Mouse (Mus musculus) gonadal fat pad, adult 2 months (tissue): Measurements from ENCODE around the gene Fam171a1. TPM values are rescaled to one million over a fixed set of nuclear protein-coding genes. Genes with fewer than 3 reads are reported as not detected.
"Not testable (repeated sequence)": the region's sequence is repeated elsewhere in the genome, so short reads cannot be mapped to it uniquely, and the experiment has no call there.

Experiments used
- DNase-seq: peaks from one replicate; pipeline ENCODE4 v3.0.0-alpha.2; 2012; ENCODE audit warnings: low read depth
- polyA plus RNA-seq: library from polyadenylated mRNA; depleted of rRNA; stranded (reverse); fragments of >200 nt; gene quantifications from 2 replicates; pipeline ENCODE4 v1.2.3, GENCODE M21; 2012

Fam171a1 gene
- polyA plus RNA-seq, 1 experiment = 22.1 TPM

GRCm38 (mm10) chr2:3171774-3172173 lies 57.8 kb downstream of the Fam171a1 start:
- no peak for DNase-seq

- no peak for DNase-seq
These were observed 58.6 kb downstream of the Fam171a1 start for GRCm38 (mm10) chr2:3172656-3173055.

GRCm38 (mm10) chr2:3174890-3175289 lies 60.9 kb downstream of the Fam171a1 start:
- no peak for DNase-seq

GRCm38 (mm10) chr2:3175988-3176387 lies 62.0 kb downstream of the Fam171a1 start:
- not testable (repeated sequence) for DNase-seq

- DNase-seq = no peak
These were observed 62.7 kb downstream of the Fam171a1 start for GRCm38 (mm10) chr2:3176751-3177150.

GRCm38 (mm10) chr2:3180550-3180949 lies 66.5 kb downstream of the Fam171a1 start:
- DNase-seq = no peak

GRCm38 (mm10) chr2:3183656-3184055 lies 69.6 kb downstream of the Fam171a1 start:
- no peak for DNase-seq

GRCm38 (mm10) chr2:3185335-3185734 lies 71.3 kb downstream of the Fam171a1 start:
- DNase-seq = no peak

- DNase-seq = no peak
These were observed 74.9 kb downstream of the Fam171a1 start for GRCm38 (mm10) chr2:3188745-3189475.

GRCm38 (mm10) chr2:3191149-3191548 lies 77.1 kb downstream of the Fam171a1 start:
- no peak for DNase-seq

GRCm38 (mm10) chr2:3195511-3195910 lies 81.5 kb downstream of the Fam171a1 start:
- no peak for DNase-seq

- DNase-seq = no peak
These were observed 86.4 kb downstream of the Fam171a1 start for GRCm38 (mm10) chr2:3200422-3200821.

- DNase-seq = no peak
These were observed 93.1 kb downstream of the Fam171a1 start for GRCm38 (mm10) chr2:3206975-3207642.

GRCm38 (mm10) chr2:3215480-3215879 lies 101.5 kb downstream of the Fam171a1 start:
- no peak for DNase-seq

GRCm38 (mm10) chr2:3216617-3217016 lies 102.6 kb downstream of the Fam171a1 start:
- no peak for DNase-seq

- not testable (repeated sequence) for DNase-seq
These were observed 103.6 kb downstream of the Fam171a1 start for GRCm38 (mm10) chr2:3217577-3217976.

- no peak for DNase-seq
These were observed 104.2 kb downstream of the Fam171a1 start for GRCm38 (mm10) chr2:3218225-3218624.

GRCm38 (mm10) chr2:3228475-3228874 lies 114.5 kb downstream of the Fam171a1 start:
- DNase-seq = no peak

- no peak for DNase-seq
These were observed 115.0 kb downstream of the Fam171a1 start for GRCm38 (mm10) chr2:3229060-3229459.

- DNase-seq = no peak
These were observed 125.2 kb downstream of the Fam171a1 start for GRCm38 (mm10) chr2:3239255-3239654.

- no peak for DNase-seq
These were observed 130.2 kb downstream of the Fam171a1 start for GRCm38 (mm10) chr2:3244251-3244650.

GRCm38 (mm10) chr2:3251309-3251708 lies 137.3 kb downstream of the Fam171a1 start:
- DNase-seq = no peak

- no peak for DNase-seq
These were observed 152.4 kb downstream of the Fam171a1 start for GRCm38 (mm10) chr2:3266466-3266865.
